Mouse (Mus musculus) myocyte (in vitro differentiated cells): ENCODE data around the gene Grb2. TPM values are rescaled to one million over a fixed set of nuclear protein-coding genes. Genes with fewer than 3 reads are reported as not detected.

Experiments used
- H3K27me3 ChIP-seq: one replicate; pipeline ENCODE4 v1.6.1; 2011; ENCODE audit not compliant: control insufficient read depth, insufficient read depth, insufficient read length
- H3K36me3 ChIP-seq: one replicate; pipeline ENCODE4 v1.6.1; 2011; ENCODE audit not compliant: control insufficient read depth, insufficient read depth
- H3K4me2 ChIP-seq: one replicate; pipeline ENCODE4 v1.6.1; 2011; ENCODE audit warnings: low read depth, control low read depth
- H3K4me3 ChIP-seq: one replicate; pipeline ENCODE4 v1.5.1; 2011; ENCODE audit warnings: mild to moderate bottlenecking, control low read depth, moderate library complexity
- H3K79me2 ChIP-seq: one replicate; pipeline ENCODE4 v1.6.1; 2011; ENCODE audit not compliant: control insufficient read depth, insufficient read depth
- H3ac ChIP-seq: one replicate; pipeline ENCODE4 v1.6.1; 2011; ENCODE audit not compliant: control insufficient read depth, insufficient read length
- CEBPB ChIP-seq: IDR thresholded peaks from 2 replicates; pipeline ENCODE4 v1.6.1; 2011; ENCODE audit warnings: mild to moderate bottlenecking, moderate library complexity; ENCODE audit not compliant: poor library complexity, insufficient read depth, severe bottlenecking
- E2F4 ChIP-seq: IDR thresholded peaks from one replicate; pipeline ENCODE4 v1.6.1; 2011; ENCODE audit warnings: mild to moderate bottlenecking, control low read depth, moderate library complexity; ENCODE audit not compliant: insufficient read depth
- MAX ChIP-seq: IDR thresholded peaks from one replicate; pipeline ENCODE4 v1.6.1; 2011; ENCODE audit warnings: low read depth, mild to moderate bottlenecking, control low read depth
- MYOD1 ChIP-seq, 3 experiments: IDR thresholded peaks; one replicate each; pipeline ENCODE4 v1.6.1; 2011; ENCODE audit warnings: control low read depth in 2 of 3, low read depth in 2 of 3, mild to moderate bottlenecking in 2 of 3, moderate library complexity in 1 of 3; ENCODE audit not compliant: insufficient read length in 2 of 3, control insufficient read depth in 1 of 3
- MYOG ChIP-seq, 3 experiments: IDR thresholded peaks; one replicate each; pipeline ENCODE4 v1.6.1; 2011; ENCODE audit warnings: control low read depth in 2 of 3, low read depth in 2 of 3, mild to moderate bottlenecking in 2 of 3; ENCODE audit not compliant: insufficient read length in 2 of 3, control insufficient read depth in 1 of 3, insufficient read depth in 1 of 3
- POLR2A ChIP-seq: IDR thresholded peaks from one replicate; pipeline ENCODE4 v1.6.1; 2011; ENCODE audit warnings: low read depth, mild to moderate bottlenecking, control low read depth, moderate library complexity; ENCODE audit not compliant: insufficient read length
- POLR2AphosphoS2 ChIP-seq: IDR thresholded peaks from one replicate; pipeline ENCODE4 v1.6.1; 2011; ENCODE audit warnings: low read depth, control low read depth; ENCODE audit not compliant: insufficient read length
- REST ChIP-seq: IDR thresholded peaks from one replicate; pipeline ENCODE4 v1.6.1; 2011; ENCODE audit warnings: mild to moderate bottlenecking, control low read depth, moderate library complexity; ENCODE audit not compliant: insufficient read depth, insufficient read length
- SRF ChIP-seq: IDR thresholded peaks from one replicate; pipeline ENCODE4 v1.6.1; 2011; ENCODE audit warnings: low read depth; ENCODE audit not compliant: control insufficient read depth, insufficient read length
- TCF12 ChIP-seq: IDR thresholded peaks from one replicate; pipeline ENCODE4 v1.6.1; 2011; ENCODE audit warnings: mild to moderate bottlenecking, control low read depth; ENCODE audit not compliant: poor library complexity, insufficient read depth, severe bottlenecking
- TCF3 ChIP-seq: IDR thresholded peaks from one replicate; pipeline ENCODE4 v1.6.1; 2011; ENCODE audit warnings: low read depth, control low read depth; ENCODE audit not compliant: insufficient read length
- USF1 ChIP-seq: IDR thresholded peaks from one replicate; pipeline ENCODE4 v1.6.1; 2011; ENCODE audit warnings: low read depth, mild to moderate bottlenecking, control low read depth, moderate library complexity
- polyA plus RNA-seq: library from polyadenylated mRNA; unstranded; fragments of >200 nt; fragmentation: generic; extraction: Trizol; gene quantifications from one replicate; pipeline ENCODE4 v1.2.1, GENCODE M21; 2012; ENCODE audit warnings: missing spikeins

Grb2 gene
- polyA plus RNA-seq, 1 experiment = 71.2 TPM

DNA sequence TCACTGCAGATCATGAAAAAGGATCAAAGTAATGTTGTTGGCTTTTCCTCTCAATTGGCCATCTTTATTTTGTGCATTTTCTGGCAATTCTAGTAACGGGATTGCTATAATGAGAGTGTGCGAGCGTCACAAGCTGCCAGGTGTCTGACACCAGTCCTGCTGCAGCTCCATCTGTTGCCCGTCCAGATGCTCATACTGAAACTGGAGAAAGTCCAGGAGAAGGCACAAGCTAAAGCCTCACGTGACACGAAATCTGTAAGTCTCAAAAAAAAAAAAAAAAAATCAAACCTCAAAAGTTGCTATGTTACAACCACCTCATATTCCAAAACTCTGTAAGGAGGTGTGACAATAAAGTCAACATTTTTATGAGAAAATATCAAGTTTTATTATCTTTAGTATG, 29.5 kb downstream of the Grb2 start:
- peaks cover 12% of the 10 kb centered on the region for H3K36me3 ChIP-seq
- peaks cover 88% of the 10 kb centered on the region for H3K79me2 ChIP-seq
- no peak overlapping the region for H3K4me2 ChIP-seq
- no peak overlapping the region for H3ac ChIP-seq
- H3K27me3 ChIP-seq = no peaks in the 10 kb centered on the region
- H3K4me3 ChIP-seq = no peak overlapping the region
- TF ChIP-seq MYOG (IDR thresholded peaks at IDR 0.05; ENCODE audit: control insufficient read depth in 1 of 3, insufficient read depth in 1 of 3, insufficient read length in 2 of 3, low read depth in 2 of 3) = no peak
- TF ChIP-seq E2F4 = no peak
- TF ChIP-seq TCF3 = no peak
- TF ChIP-seq CEBPB = no peak
- TF ChIP-seq MAX = no peak
- no peak for TF ChIP-seq REST
- no peak for TF ChIP-seq TCF12
- no peak for TF ChIP-seq SRF
- no peak for TF ChIP-seq MYOD1 (IDR thresholded peaks at IDR 0.05; ENCODE audit: control insufficient read depth in 1 of 3, insufficient read length in 2 of 3, low read depth in 2 of 3)
- TF ChIP-seq POLR2AphosphoS2 = no peak
- TF ChIP-seq POLR2A = no peak
- TF ChIP-seq USF1 = no peak

DNA sequence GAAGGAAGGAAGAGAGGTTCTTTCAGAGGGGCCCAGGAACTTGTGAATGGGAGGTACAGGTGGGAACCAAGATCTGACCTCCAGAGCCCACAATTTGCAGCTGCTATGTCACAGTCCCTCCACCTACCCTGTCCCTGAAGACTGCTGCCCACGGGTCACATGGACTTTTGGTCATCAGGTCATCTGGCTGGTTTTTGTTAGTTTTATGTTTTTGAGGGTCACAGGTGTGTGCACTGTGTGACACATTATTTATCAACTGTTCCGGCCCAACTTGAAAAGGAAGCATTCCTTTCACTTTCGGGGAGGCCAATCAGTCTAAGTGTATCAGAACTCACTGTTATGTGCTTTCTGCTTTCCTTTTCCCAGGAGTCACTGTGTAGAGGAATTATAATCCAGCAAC, 30.9 kb downstream of the Grb2 start:
- TF ChIP-seq POLR2AphosphoS2 (no peak), TCF3 (no peak), MYOG (IDR thresholded peaks at IDR 0.05; ENCODE audit: control insufficient read depth in 1 of 3, insufficient read depth in 1 of 3, insufficient read length in 2 of 3, low read depth in 2 of 3) (no peak), USF1 (no peak), TCF12 (no peak), E2F4 (no peak), CEBPB (no peak), MAX (no peak), REST (no peak)
- H3ac ChIP-seq = no peak overlapping the region
- H3K4me3 ChIP-seq = no peak overlapping the region
- peaks cover 85% of the 10 kb centered on the region for H3K79me2 ChIP-seq
- H3K4me2 ChIP-seq = no peak overlapping the region
- peaks cover 12% of the 10 kb centered on the region for H3K36me3 ChIP-seq
- no peaks in the 10 kb centered on the region for H3K27me3 ChIP-seq

DNA sequence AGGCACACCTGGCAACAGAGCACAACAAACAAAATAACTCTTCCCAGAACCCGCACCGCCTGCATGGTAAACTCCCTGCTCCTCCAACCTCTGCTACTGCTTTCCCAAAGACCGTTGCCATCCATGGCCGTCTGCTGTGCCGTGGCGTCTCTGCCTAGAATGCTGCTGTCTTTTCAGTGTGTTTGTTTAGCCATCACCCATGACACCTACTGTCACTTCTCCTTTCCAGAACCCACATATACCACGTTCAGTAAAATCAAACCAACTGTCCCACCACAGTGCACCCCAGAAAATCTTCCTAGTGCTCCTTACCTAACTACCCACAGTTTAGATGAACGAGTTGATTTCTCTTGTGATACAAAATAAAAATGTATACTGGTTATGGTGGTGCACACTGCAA, 31.7 kb downstream of the Grb2 start:
- H3K27me3 ChIP-seq = no peaks in the 10 kb centered on the region
- TF ChIP-seq MAX (no peak), CEBPB (no peak), USF1 (no peak), E2F4 (no peak), POLR2A (no peak), MYOG (IDR thresholded peaks at IDR 0.05; ENCODE audit: control insufficient read depth in 1 of 3, insufficient read depth in 1 of 3, insufficient read length in 2 of 3, low read depth in 2 of 3) (no peak), SRF (no peak), POLR2AphosphoS2 (no peak), TCF12 (no peak)
- no peak overlapping the region for H3K4me3 ChIP-seq
- H3K4me2 ChIP-seq = no peak overlapping the region
- H3ac ChIP-seq = no peak overlapping the region
- peaks cover 7% of the 10 kb centered on the region for H3K36me3 ChIP-seq
- peaks cover 84% of the 10 kb centered on the region for H3K79me2 ChIP-seq

DNA sequence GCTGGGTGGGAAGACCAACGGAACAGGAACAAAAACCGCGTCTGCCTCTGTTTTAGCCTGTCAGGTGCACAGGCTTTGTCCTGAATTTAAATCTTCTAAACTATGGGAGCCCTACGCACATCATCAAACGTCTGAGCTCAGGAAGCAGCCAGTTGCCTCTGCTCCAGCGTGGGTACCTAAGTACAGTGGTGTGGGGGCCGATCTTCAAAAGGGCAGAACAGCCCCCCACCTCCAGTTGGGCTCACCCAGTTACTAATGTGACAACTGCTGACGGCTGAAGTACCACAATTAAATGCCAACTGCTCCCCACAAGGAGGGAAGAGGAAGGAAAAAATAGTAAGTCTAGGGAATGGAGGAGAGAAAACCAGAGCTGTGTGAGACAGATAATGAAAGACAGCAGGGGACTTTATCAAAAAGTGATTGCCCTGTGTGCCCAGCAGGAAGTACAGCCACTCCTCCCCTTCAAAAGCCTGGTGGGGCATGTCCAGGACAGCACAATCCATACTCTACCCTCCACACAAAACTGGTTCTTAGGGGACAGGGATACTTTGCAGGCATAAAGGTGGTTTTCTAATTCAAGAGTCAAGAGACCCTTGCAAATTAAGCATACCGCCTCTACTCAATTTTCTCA, 34.0 kb downstream of the Grb2 start:
- peaks cover 7% of the 10 kb centered on the region for H3K36me3 ChIP-seq
- peaks cover 78% of the 10 kb centered on the region for H3K79me2 ChIP-seq
- no peak for TF ChIP-seq CEBPB
- no peak for TF ChIP-seq E2F4
- no peak overlapping the region for H3K4me3 ChIP-seq
- H3ac ChIP-seq = no peak overlapping the region
- H3K27me3 ChIP-seq = no peaks in the 10 kb centered on the region
- no peak overlapping the region for H3K4me2 ChIP-seq

DNA sequence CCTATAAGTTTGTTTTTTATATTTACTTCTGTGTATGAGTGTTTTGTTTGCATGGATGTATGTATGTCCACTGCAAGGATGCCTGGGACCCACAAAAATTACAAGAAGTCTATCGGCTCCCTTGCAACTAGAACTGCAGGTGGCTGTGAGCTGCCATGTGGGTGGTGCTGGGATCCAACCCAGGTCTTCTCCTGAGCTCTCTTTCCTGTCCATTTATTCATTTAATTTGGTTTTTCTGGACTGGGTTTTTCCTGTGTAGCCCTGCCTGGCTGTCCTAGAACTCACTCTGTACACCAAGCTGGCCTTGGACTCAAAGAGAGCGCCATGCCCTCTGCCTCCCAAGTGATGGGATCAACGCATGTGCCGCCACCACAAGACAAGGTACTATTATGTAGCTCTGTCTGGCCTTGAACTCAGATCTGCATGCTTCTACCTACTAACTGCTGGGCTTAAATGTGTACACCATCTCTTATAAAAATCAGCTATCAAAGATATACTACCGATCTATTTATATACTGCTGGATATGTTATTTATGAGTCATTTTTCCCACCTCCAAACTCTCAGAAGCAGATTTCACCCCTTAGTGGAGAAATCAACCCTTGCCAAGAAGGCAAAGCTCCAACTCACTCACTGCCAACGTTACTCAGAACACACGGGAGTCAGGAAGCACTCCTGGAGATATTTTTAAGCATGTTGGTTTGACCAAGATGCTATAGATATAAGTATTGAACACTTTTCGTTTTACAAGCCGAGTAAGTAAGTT, 34.7 kb downstream of the Grb2 start:
- Histone ChIP-seq H3K27me3 (no peaks in the 10 kb centered on the region), H3K79me2 (peaks cover 78% of the 10 kb centered on the region), H3K36me3 (peaks cover 7% of the 10 kb centered on the region), H3K4me2 (no peak overlapping the region), H3K4me3 (no peak overlapping the region), H3ac (no peak overlapping the region)
- no peak for TF ChIP-seq MAX
- no peak for TF ChIP-seq E2F4
- TF ChIP-seq MYOG (IDR thresholded peaks at IDR 0.05; ENCODE audit: control insufficient read depth in 1 of 3, insufficient read depth in 1 of 3, insufficient read length in 2 of 3, low read depth in 2 of 3) = no peak
- TF ChIP-seq USF1 = no peak
- no peak for TF ChIP-seq POLR2A
- no peak for TF ChIP-seq TCF12
- no peak for TF ChIP-seq MYOD1 (IDR thresholded peaks at IDR 0.05; ENCODE audit: control insufficient read depth in 1 of 3, insufficient read length in 2 of 3, low read depth in 2 of 3)
- no peak for TF ChIP-seq POLR2AphosphoS2
- TF ChIP-seq SRF = no peak
- no peak for TF ChIP-seq REST
- no peak for TF ChIP-seq TCF3
- TF ChIP-seq CEBPB = no peak
